Mouse (Mus musculus): ENCODE data around the gene Eva1c. TPM values are rescaled to one million over a fixed set of nuclear protein-coding genes. Genes with fewer than 3 reads are reported as not detected.

The Eva1c gene
- total RNA-seq, 2 experiments from 2014 or later = 1.6 to 2.9 TPM

- DNase-seq = no peak
- intact Hi-C loops (cut with DNase I) = no loop called here
Measured at GRCm38 (mm10) chr16:90907250-90907649, 80.7 kb downstream of the Eva1c start.

- intact Hi-C loops (cut with DNase I) = no loop called here
- DNase-seq = peak in 1 of 2 experiments; percentile 36
Measured at GRCm38 (mm10) chr16:90910855-90911533, 84.5 kb downstream of the Eva1c start.

- intact Hi-C loops (cut with DNase I) = no loop called here
- DNase-seq = peak; percentile 41 to 56
Measured at GRCm38 (mm10) chr16:90911766-90912165, 85.2 kb downstream of the Eva1c start.

GRCm38 (mm10) chr16:90916040-90916481, 89.5 kb downstream of the Eva1c start:
- peak; percentile 59 to 65 for DNase-seq
- intact Hi-C loops (cut with DNase I) = no loop called here

- no peak for DNase-seq
- intact Hi-C loops (cut with DNase I) = no loop called here
Measured at GRCm38 (mm10) chr16:90917156-90917555, 90.6 kb downstream of the Eva1c start.

GRCm38 (mm10) chr16:90921471-90922159, 95.1 kb downstream of the Eva1c start:
- peak; percentile 76 to 84 for DNase-seq
- intact Hi-C loops (cut with DNase I) = no loop called here

- intact Hi-C loops (cut with DNase I) = loop anchor here (2.0 to 5.0 kb wide), 2 partner anchors 94 to 197 kb away; partner anchors contain the start of gene Mis18a
- peak; percentile 40 for DNase-seq
Measured at GRCm38 (mm10) chr16:90924606-90925370, 98.3 kb downstream of the Eva1c start.

GRCm38 (mm10) chr16:90925461-90925860, 98.9 kb downstream of the Eva1c start:
- intact Hi-C loops (cut with DNase I) = loop anchor here (2.0 to 5.0 kb wide), 2 partner anchors 95 to 198 kb away; partner anchors contain the start of gene Mis18a
- DNase-seq = peak; percentile 81 to 85

- intact Hi-C loops (cut with DNase I) = loop anchor here (5.0 kb wide), 1 partner anchor 200 kb away; the partner anchor contains the start of gene Mis18a
- no peak for DNase-seq
Measured at GRCm38 (mm10) chr16:90927446-90927845, 100.9 kb downstream of the Eva1c start.

GRCm38 (mm10) chr16:90933534-90934176, 107.1 kb downstream of the Eva1c start:
- DNase-seq = no peak
- intact Hi-C loops (cut with DNase I) = loop anchor here (2.0 to 5.0 kb wide), 3 partner anchors 105 to 196 kb away; partner anchors contain the start of genes Mrap and Urb1

- peak; percentile 73 to 80 for DNase-seq
- intact Hi-C loops (cut with DNase I) = loop anchor here (2.0 to 5.0 kb wide), 3 partner anchors 105 to 197 kb away; partner anchors contain the start of genes Mrap and Urb1
Measured at GRCm38 (mm10) chr16:90934193-90934686, 107.7 kb downstream of the Eva1c start.

- intact Hi-C loops (cut with DNase I) = loop anchor here (2.0 to 5.0 kb wide), 3 partner anchors 106 to 198 kb away; partner anchors contain the start of genes Mrap and Urb1
- DNase-seq = peak; percentile 95
Measured at GRCm38 (mm10) chr16:90934687-90935328, 108.3 kb downstream of the Eva1c start, which contains the start of gene Cfap298. Gene Cfap298, minus strand, starts transcription at chr16:90935114.

- intact Hi-C loops (cut with DNase I) = no loop called here
- no peak for DNase-seq
Measured at GRCm38 (mm10) chr16:90941246-90941645, 114.7 kb downstream of the Eva1c start.

- DNase-seq = no peak
- intact Hi-C loops (cut with DNase I) = no loop called here
Measured at GRCm38 (mm10) chr16:90946977-90947376, 120.5 kb downstream of the Eva1c start.

- DNase-seq = no peak
- intact Hi-C loops (cut with DNase I) = no loop called here
Measured at GRCm38 (mm10) chr16:90950354-90950963, 123.9 kb downstream of the Eva1c start.

GRCm38 (mm10) chr16:90953147-90953546, 126.6 kb downstream of the Eva1c start:
- no peak for DNase-seq
- intact Hi-C loops (cut with DNase I) = no loop called here

GRCm38 (mm10) chr16:90953770-90954169, 127.3 kb downstream of the Eva1c start:
- intact Hi-C loops (cut with DNase I) = no loop called here

More at GRCm38 (mm10) chr16:90953770-90954169, 127.3 kb downstream of the Eva1c start:
- DNase-seq = no peak
